Mouse (Mus musculus): ENCODE measurements at regions not wholly inside any gene's neighbourhood (a gene's known extent, or its start where the extent isn't known, plus 50 kb on each side); places are given as distances from the start of the nearest gene placed in this dataset.

- no peak for TF ChIP-seq POLR2A (IDR thresholded peaks at IDR 0.05; ENCODE audit: borderline replicate concordance, extremely low read depth, insufficient read depth, insufficient read length, poor library complexity, severe bottlenecking)
- TF ChIP-seq CTCF (IDR thresholded peaks at IDR 0.05; ENCODE audit: borderline replicate concordance, extremely low read depth, insufficient read depth, insufficient read length), result no peak
Observed at GRCm38 (mm10) chr11:19736076-19736475, 188.1 kb upstream of the Spred2 start.

Measured in brain, embryonic 14.5 days (tissue).